Mouse (Mus musculus) heart, embryonic 14.5 days (tissue): ENCODE results near the gene Rsph14. TPM values are rescaled to one million over a fixed set of nuclear protein-coding genes. Genes with fewer than 3 reads are reported as not detected.

Experiments
- ATAC-seq: fragments of 200-750 bp; cut with Nextera tagmentation; 2 replicates; pipeline ENCODE4 v1.8.0; 2017; ENCODE audit warnings: low read depth, moderate TSS enrichment; ENCODE audit not compliant: insufficient number of reproducible peaks, insufficient read depth, low FRiP score
- H3K27ac ChIP-seq, 2 experiments: fragments of 200-500 bp in 1 of 2; fragments of 300-500 bp in 1 of 2; sonication (generic) in 1 of 2; replicated peaks in 1 of 2; 2 replicates each; pipeline ENCODE4 v1.5.1; 2012 to 2014; ENCODE audit warnings: low read depth in 2 of 2, low read length in 2 of 2, control low read depth in 1 of 2, mild to moderate bottlenecking in 1 of 2, mixed read lengths in 1 of 2; ENCODE audit not compliant: control insufficient read depth in 1 of 2, insufficient read depth in 1 of 2
- H3K27me3 ChIP-seq: fragments of 300-500 bp; sonication (generic); 2 replicates; pipeline ENCODE4 v1.6.1; 2014; ENCODE audit warnings: mild to moderate bottlenecking, low read length, control low read depth; ENCODE audit not compliant: control insufficient read depth, insufficient read depth
- H3K36me3 ChIP-seq: fragments of 300-500 bp; sonication (generic); 2 replicates; pipeline ENCODE4 v1.6.1; 2014; ENCODE audit warnings: mild to moderate bottlenecking, control low read depth, low read length, mixed read lengths; ENCODE audit not compliant: control insufficient read depth, insufficient read depth
- H3K4me1 ChIP-seq, 2 experiments: fragments of 200-500 bp in 1 of 2; fragments of 300-500 bp in 1 of 2; sonication (generic) in 1 of 2; 2 replicates each; pipeline ENCODE4 v1.6.1; 2012 to 2014; ENCODE audit warnings: low read length in 2 of 2, control low read depth in 1 of 2, mixed read lengths in 1 of 2; ENCODE audit not compliant: control insufficient read depth in 2 of 2, insufficient read depth in 2 of 2
- H3K4me2 ChIP-seq: fragments of 300-500 bp; sonication (generic); 2 replicates; pipeline ENCODE4 v1.6.1; 2014; ENCODE audit warnings: mild to moderate bottlenecking, low read length
- H3K4me3 ChIP-seq, 2 experiments: fragments of 200-500 bp in 1 of 2; fragments of 300-500 bp in 1 of 2; sonication (generic) in 1 of 2; 2 replicates each; pipeline ENCODE4 v1.5.1; 2012 to 2014; ENCODE audit warnings: low read length in 2 of 2, mild to moderate bottlenecking in 2 of 2, control low read depth in 1 of 2, low read depth in 1 of 2, moderate library complexity in 1 of 2; ENCODE audit not compliant: control insufficient read depth in 1 of 2, insufficient read depth in 1 of 2
- H3K9ac ChIP-seq: fragments of 300-500 bp; sonication (generic); 2 replicates; pipeline ENCODE4 v1.6.1; 2014; ENCODE audit warnings: mild to moderate bottlenecking, low read length
- H3K9me3 ChIP-seq: fragments of 300-500 bp; sonication (generic); 2 replicates; pipeline ENCODE4 v1.6.1; 2016; ENCODE audit warnings: low read length, control low read depth; ENCODE audit not compliant: control insufficient read depth
- WGBS: fragments of 180-500 bp; shearing (Covaris S2); extraction: QIAGEN DNeasy Blood & Tissue Kit; methylation state at CpG from one replicate; pipeline ENCODE4 v1.1.7; 2014; 5-methylcytosine and 5-hydroxymethylcytosine counted together
- polyA plus RNA-seq: library from polyadenylated mRNA; unstranded; fragments of >200 nt; fragmentation: Nextera tagmentation; extraction: Ambion mirVana; gene quantifications from 2 replicates; pipeline ENCODE4 v1.2.1, GENCODE M21; 2014

The Rsph14 gene
- polyA plus RNA-seq, 1 experiment from 2014 or later = not detected

DNA sequence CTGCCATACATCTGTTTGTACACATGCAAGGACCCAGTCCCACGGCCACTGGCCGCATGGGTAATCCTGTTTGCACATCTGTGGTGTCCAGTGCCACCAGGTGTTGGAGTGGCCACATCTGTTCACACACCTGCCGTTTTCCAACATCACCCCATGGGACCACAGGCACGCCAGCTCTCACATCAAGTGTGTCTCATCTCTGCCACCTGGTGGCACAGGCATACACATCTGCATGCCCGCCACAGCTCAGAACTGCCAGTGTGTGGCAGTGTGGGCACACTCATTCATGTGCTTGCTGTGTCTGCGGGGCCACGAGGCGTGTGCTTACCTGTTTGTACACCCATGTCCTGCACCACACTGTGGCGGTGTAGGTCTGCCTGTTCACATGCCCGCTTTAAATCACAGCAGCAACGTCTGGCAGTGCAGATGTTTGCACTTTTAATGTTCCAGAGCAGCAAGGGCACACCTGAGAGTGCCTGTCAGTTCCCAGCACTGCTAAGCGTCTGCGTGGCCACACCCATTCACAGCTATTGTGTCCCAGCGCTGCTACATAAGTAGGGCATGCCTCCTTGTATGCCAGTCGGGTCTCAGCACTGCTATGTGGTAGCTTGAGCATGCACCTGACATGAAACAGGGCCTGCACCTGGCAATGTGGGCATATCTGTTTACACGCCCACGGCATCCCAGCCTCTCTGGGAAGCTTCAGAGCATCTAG, 111.4 kb downstream of the Rsph14 start:
- Histone ChIP-seq H3K9me3 (no peaks in the 10 kb centered on the region), H3K27me3 (0 out of 2 replicates have a peak, but pooled peaks cover 2% of the 10 kb centered on the region), H3K27ac (no peak overlapping the region), H3K4me2 (no peak overlapping the region), H3K36me3 (no peaks in the 10 kb centered on the region), H3K9ac (no peak overlapping the region), H3K4me3 (no peak overlapping the region), H3K4me1 (no peaks in the 10 kb centered on the region)
- WGBS = 41% methylated on average over 17 of the region's 17 CpGs
- no peak for ATAC-seq

DNA sequence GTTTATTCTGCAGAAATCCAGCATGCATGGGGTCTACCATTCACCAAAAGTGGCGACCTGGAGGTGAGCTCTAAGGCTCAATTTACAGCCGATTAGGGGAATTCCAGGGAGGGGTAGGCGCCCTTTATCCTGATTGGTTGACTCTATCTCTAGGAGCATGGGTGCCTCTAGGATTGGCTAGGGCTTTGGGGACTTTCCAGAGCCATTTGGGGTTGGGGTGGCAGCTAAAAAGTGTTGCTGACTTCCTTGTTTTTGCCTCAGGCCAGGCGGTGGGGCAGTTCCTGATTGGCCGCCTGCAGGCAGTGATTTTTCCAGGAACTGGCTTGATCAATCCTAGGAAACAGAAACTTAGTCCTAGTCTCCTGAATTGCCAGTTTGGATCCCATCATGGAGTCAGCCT, 113.1 kb downstream of the Rsph14 start:
- H3K4me3 ChIP-seq = no peak overlapping the region
- no peaks in the 10 kb centered on the region for H3K9me3 ChIP-seq
- H3K36me3 ChIP-seq = no peaks in the 10 kb centered on the region
- H3K9ac ChIP-seq = no peak overlapping the region
- no peak overlapping the region for H3K27ac ChIP-seq
- H3K4me1 ChIP-seq = no peaks in the 10 kb centered on the region
- no peaks in the 10 kb centered on the region for H3K27me3 ChIP-seq
- no peak for ATAC-seq
- H3K4me2 ChIP-seq = no peak overlapping the region
- WGBS = 29% methylated on average over 5 of the region's 5 CpGs

GRCm38 (mm10) chr10:74908431-74908830, 124.0 kb downstream of the Rsph14 start:
- Histone ChIP-seq H3K4me1 (no peaks in the 10 kb centered on the region), H3K4me2 (no peak overlapping the region), H3K27me3 (no peaks in the 10 kb centered on the region), H3K9me3 (no peaks in the 10 kb centered on the region), H3K4me3 (no peak overlapping the region), H3K36me3 (no peaks in the 10 kb centered on the region), H3K27ac (no peak overlapping the region), H3K9ac (no peak overlapping the region)
- WGBS = 59% methylated on average over 2 of the region's 2 CpGs
- no peak for ATAC-seq

Other genes starting within 250 kb of the Rsph14 start
- 0.67 and 0.76 TPM in 2 replicates for gene Gnaz, start 65.4 kb downstream of the Rsph14 start, polyA plus RNA-seq
- 2.0 and 4.5 TPM in 2 replicates for gene Rab36, start 4.5 kb upstream of the Rsph14 start, polyA plus RNA-seq
- 14.5 and 14.6 TPM in 2 replicates for gene Bcr, start 28.0 kb upstream of the Rsph14 start, polyA plus RNA-seq
- 16.1 and 16.7 TPM in 2 replicates for gene Specc1l, start 179.5 kb upstream of the Rsph14 start, polyA plus RNA-seq